Mouse (Mus musculus) central nervous system, embryonic 11.5 days (tissue): ENCODE measurements around the gene Islr2. TPM values are rescaled to one million over a fixed set of nuclear protein-coding genes. Genes with fewer than 3 reads are reported as not detected.

Source experiments
- polyA plus RNA-seq: library from polyadenylated mRNA; depleted of rRNA; stranded (reverse); fragments of >200 nt; gene quantifications from 2 replicates; pipeline ENCODE4 v1.2.3, GENCODE M21; 2012; rRNA removed

The Islr2 gene
- polyA plus RNA-seq: 63.3 and 90.2 TPM in 2 replicates

GRCm38 (mm10) chr9:58203516-58204447, at the start of gene Islr2, which contains the start of gene Islr:
Gene Islr2, minus strand, starts transcription at chr9:58204319.
Gene Islr, minus strand, starts transcription at chr9:58204306.

GRCm38 (mm10) chr9:58253033-58253804, 49.1 kb upstream of the Islr2 start, which contains the start of gene Stoml1:
Gene Stoml1, plus strand, starts transcription at chr9:58253164.

DNA sequence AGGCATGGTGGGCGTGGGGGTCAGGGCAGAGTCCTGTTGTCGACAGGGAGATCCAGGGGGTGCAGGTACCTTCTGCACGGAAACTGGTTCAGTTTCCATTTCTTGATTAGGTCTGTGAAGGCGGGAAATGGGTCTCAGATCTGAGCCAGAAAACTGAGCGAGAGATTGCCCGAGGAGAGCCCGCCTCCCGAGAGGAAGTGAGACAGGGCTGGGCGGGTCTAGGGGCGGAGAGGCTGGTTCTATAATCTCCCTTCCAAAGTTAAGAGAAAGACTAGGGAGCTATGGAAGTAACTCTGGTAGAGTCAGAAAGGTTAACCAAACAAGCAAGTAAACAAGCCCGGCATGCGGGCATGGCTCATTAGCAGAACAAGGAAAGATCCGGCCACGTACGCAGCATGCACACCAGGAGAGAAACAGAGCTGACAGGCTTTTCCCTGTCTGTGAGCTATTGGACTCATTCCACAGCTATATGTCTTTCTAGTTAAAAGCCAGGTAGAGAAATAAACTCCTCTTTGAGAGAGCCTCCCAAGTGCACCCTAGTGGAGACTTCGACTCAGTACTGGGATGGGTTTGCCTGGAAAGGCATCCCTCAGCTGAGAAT, 45.6 kb upstream of the Islr2 start, which contains the start of gene Pml:
TSS of gene Pml (minus strand) at position 195 of the 601 bp plus-strand sequence.

Other genes starting within 250 kb of the Islr2 start
- gene Cyp11a1, start 197.9 kb downstream of the Islr2 start, polyA plus RNA-seq: 0.07 and 0.19 TPM in 2 replicates
- gene Stra6, start 140.5 kb downstream of the Islr2 start, polyA plus RNA-seq: 8.5 and 31.3 TPM in 2 replicates
- gene Ccdc33, start 85.5 kb downstream of the Islr2 start, polyA plus RNA-seq: 0.46 and 0.95 TPM in 2 replicates
- 18.4 and 84.2 TPM in 2 replicates for gene Islr, start within 50 bp of the Islr2 start, polyA plus RNA-seq
- gene Pml, start 45.5 kb upstream of the Islr2 start, polyA plus RNA-seq: 9.8 and 16.8 TPM in 2 replicates
- 45.6 and 61.9 TPM in 2 replicates for gene Stoml1, start 48.8 kb upstream of the Islr2 start, polyA plus RNA-seq
- 9.1 and 19.7 TPM in 2 replicates for gene Loxl1, start 108.9 kb upstream of the Islr2 start, polyA plus RNA-seq
- not detected in 2 replicates for gene Tbc1d21, start 166.1 kb upstream of the Islr2 start, polyA plus RNA-seq